Mouse (Mus musculus) liver, embryonic 16.5 days (tissue): Measurements from ENCODE around the gene Peli2. TPM values are rescaled to one million over a fixed set of nuclear protein-coding genes. Genes with fewer than 3 reads are reported as not detected.

Experiments used
- ATAC-seq: fragments of 200-750 bp; cut with Nextera tagmentation; 2 replicates; pipeline ENCODE4 v1.8.0; 2017; ENCODE audit warnings: low read depth, mild to moderate bottlenecking, moderate number of reproducible peaks, moderate library complexity
- H3K27ac ChIP-seq: fragments of 300-500 bp; sonication (generic); 2 replicates; pipeline ENCODE4 v1.5.1; 2014; ENCODE audit warnings: mild to moderate bottlenecking, low read length
- H3K27me3 ChIP-seq: fragments of 300-500 bp; sonication (generic); 2 replicates; pipeline ENCODE4 v1.6.1; 2014; ENCODE audit warnings: low read depth, low read length, mixed read lengths; ENCODE audit not compliant: control insufficient read depth, insufficient read depth
- H3K36me3 ChIP-seq: fragments of 300-500 bp; sonication (generic); 2 replicates; pipeline ENCODE4 v1.6.1; 2014; ENCODE audit warnings: mild to moderate bottlenecking; ENCODE audit not compliant: control insufficient read depth, insufficient read depth
- H3K4me1 ChIP-seq: fragments of 300-500 bp; sonication (generic); 2 replicates; pipeline ENCODE4 v1.6.1; 2014; ENCODE audit warnings: low read depth, low read length, mixed read lengths; ENCODE audit not compliant: control insufficient read depth
- H3K4me2 ChIP-seq: fragments of 300-500 bp; sonication (generic); 2 replicates; pipeline ENCODE4 v1.6.1; 2014; ENCODE audit warnings: low read depth, low read length, mixed read lengths
- H3K4me3 ChIP-seq: fragments of 300-500 bp; sonication (generic); 2 replicates; pipeline ENCODE4 v1.5.1; 2014; ENCODE audit warnings: low read depth, mild to moderate bottlenecking, low read length
- H3K9ac ChIP-seq: fragments of 300-500 bp; sonication (generic); 2 replicates; pipeline ENCODE4 v1.6.1; 2014; ENCODE audit warnings: low read depth, low read length
- H3K9me3 ChIP-seq: fragments of 300-500 bp; sonication (generic); replicated peaks from 2 replicates; pipeline ENCODE4 v1.6.1; 2016; ENCODE audit warnings: low read length; ENCODE audit not compliant: control insufficient read depth
- WGBS: fragments of 180-500 bp; shearing (Covaris S2); extraction: QIAGEN DNeasy Blood & Tissue Kit; methylation state at CpG from one replicate; pipeline ENCODE4 v1.1.7; 2014; ENCODE audit not compliant: insufficient replicate concordance; 5-methylcytosine and 5-hydroxymethylcytosine counted together
- polyA plus RNA-seq: library from polyadenylated mRNA; unstranded; fragments of >200 nt; fragmentation: Nextera tagmentation; extraction: Ambion mirVana; gene quantifications from 2 replicates; pipeline ENCODE4 v1.2.1, GENCODE M21; 2015

The Peli2 gene
- polyA plus RNA-seq, 1 experiment from 2014 or later = 1.7 TPM

- Histone ChIP-seq H3K4me3 (no peak overlapping the region), H3K9me3 (no peaks in the 10 kb centered on the region), H3K4me2 (no peak overlapping the region), H3K9ac (no peak overlapping the region), H3K27me3 (no peaks in the 10 kb centered on the region), H3K4me1 (no peaks in the 10 kb centered on the region), H3K27ac (no peak overlapping the region), H3K36me3 (no peaks in the 10 kb centered on the region)
- under 1% methylated on average over 7 of the region's 7 CpGs for WGBS
- no peak for ATAC-seq
These were observed 175.2 kb downstream of the Peli2 start for GRCm38 (mm10) chr14:48295815-48296271.

- H3K27ac ChIP-seq = no peak overlapping the region
- H3K27me3 ChIP-seq = no peaks in the 10 kb centered on the region
- no peaks in the 10 kb centered on the region for H3K9me3 ChIP-seq
- no peak overlapping the region for H3K4me3 ChIP-seq
- H3K36me3 ChIP-seq = no peaks in the 10 kb centered on the region
- no peak overlapping the region for H3K4me2 ChIP-seq
- 56% methylated on average over 1 of the region's 1 CpGs for WGBS
- H3K4me1 ChIP-seq = no peaks in the 10 kb centered on the region
- no peak overlapping the region for H3K9ac ChIP-seq
- ATAC-seq = no peak
These were observed 176.2 kb downstream of the Peli2 start for GRCm38 (mm10) chr14:48296820-48297219.

- no peaks in the 10 kb centered on the region for H3K36me3 ChIP-seq
- 26% methylated on average over 10 of the region's 10 CpGs for WGBS
- no peaks in the 10 kb centered on the region for H3K9me3 ChIP-seq
- H3K4me2 ChIP-seq = no peak overlapping the region
- H3K27ac ChIP-seq = no peak overlapping the region
- H3K27me3 ChIP-seq = no peaks in the 10 kb centered on the region
- ATAC-seq = no peak
- H3K4me3 ChIP-seq = no peak overlapping the region
- H3K4me1 ChIP-seq = no peaks in the 10 kb centered on the region
- no peak overlapping the region for H3K9ac ChIP-seq
These were observed 182.0 kb downstream of the Peli2 start for GRCm38 (mm10) chr14:48302471-48303186.

- 27% methylated on average over 6 of the region's 6 CpGs for whole genome bisulfite sequencing
- Histone ChIP-seq H3K4me3 (no peak overlapping the region), H3K9ac (no peak overlapping the region), H3K4me2 (no peak overlapping the region), H3K9me3 (no peaks in the 10 kb centered on the region), H3K4me1 (no peaks in the 10 kb centered on the region), H3K36me3 (no peaks in the 10 kb centered on the region), H3K27me3 (no peaks in the 10 kb centered on the region), H3K27ac (no peak overlapping the region)
- no peak for ATAC-seq
These were observed 182.6 kb downstream of the Peli2 start for GRCm38 (mm10) chr14:48303235-48303634.

- Histone ChIP-seq H3K4me3 (no peak overlapping the region), H3K27me3 (no peaks in the 10 kb centered on the region), H3K9ac (no peak overlapping the region), H3K27ac (no peak overlapping the region), H3K4me1 (no peaks in the 10 kb centered on the region), H3K36me3 (no peaks in the 10 kb centered on the region), H3K9me3 (no peaks in the 10 kb centered on the region), H3K4me2 (no peak overlapping the region)
- 26% methylated on average over 9 of the region's 9 CpGs for WGBS
- no peak for ATAC-seq
These were observed 183.2 kb downstream of the Peli2 start for GRCm38 (mm10) chr14:48303841-48304240.

GRCm38 (mm10) chr14:48313234-48313633 is 192.6 kb downstream of the Peli2 start:
- Histone ChIP-seq H3K4me1 (no peaks in the 10 kb centered on the region), H3K27ac (no peak overlapping the region), H3K9me3 (no peaks in the 10 kb centered on the region), H3K4me2 (no peak overlapping the region), H3K36me3 (no peaks in the 10 kb centered on the region), H3K4me3 (no peak overlapping the region), H3K27me3 (no peaks in the 10 kb centered on the region), H3K9ac (no peak overlapping the region)
- 49% methylated on average over 3 of the region's 3 CpGs for WGBS
- ATAC-seq = no peak

GRCm38 (mm10) chr14:48316396-48316795 is 195.8 kb downstream of the Peli2 start:
- H3K4me2 ChIP-seq = no peak overlapping the region
- no peaks in the 10 kb centered on the region for H3K9me3 ChIP-seq
- no peak overlapping the region for H3K27ac ChIP-seq
- H3K27me3 ChIP-seq = no peaks in the 10 kb centered on the region
- no peak for ATAC-seq
- no peak overlapping the region for H3K9ac ChIP-seq
- no peak overlapping the region for H3K4me3 ChIP-seq
- 57% methylated on average over 8 of the region's 8 CpGs for WGBS
- H3K4me1 ChIP-seq = no peaks in the 10 kb centered on the region
- H3K36me3 ChIP-seq = no peaks in the 10 kb centered on the region

- ATAC-seq = no peak
These were observed 203.3 kb downstream of the Peli2 start for GRCm38 (mm10) chr14:48323771-48324459.

GRCm38 (mm10) chr14:48324460-48324850 is 203.8 kb downstream of the Peli2 start:
- WGBS = 69% methylated on average over 4 of the region's 4 CpGs
- H3K4me2 ChIP-seq = no peak overlapping the region
- no peak overlapping the region for H3K27ac ChIP-seq
- no peak overlapping the region for H3K9ac ChIP-seq
- no peaks in the 10 kb centered on the region for H3K36me3 ChIP-seq
- no peak for ATAC-seq
- no peaks in the 10 kb centered on the region for H3K27me3 ChIP-seq
- H3K4me1 ChIP-seq = no peaks in the 10 kb centered on the region
- no peak overlapping the region for H3K4me3 ChIP-seq
- no peaks in the 10 kb centered on the region for H3K9me3 ChIP-seq

More at GRCm38 (mm10) chr14:48323771-48324459, 203.3 kb downstream of the Peli2 start:
- 61% methylated on average over 18 of the region's 18 CpGs for WGBS
- no peak overlapping the region for H3K4me2 ChIP-seq
- no peak overlapping the region for H3K4me3 ChIP-seq
- no peaks in the 10 kb centered on the region for H3K36me3 ChIP-seq
- no peaks in the 10 kb centered on the region for H3K4me1 ChIP-seq
- H3K9ac ChIP-seq = no peak overlapping the region
- H3K9me3 ChIP-seq = no peaks in the 10 kb centered on the region
- no peaks in the 10 kb centered on the region for H3K27me3 ChIP-seq
- no peak overlapping the region for H3K27ac ChIP-seq
